Comparison of ENCODE assay signal across 8 mouse cellular contexts in genomic region chr2:59219997-59220789, GRCm38 (mm10). TPM values are rescaled to one million over a fixed set of nuclear protein-coding genes. Genes with fewer than 3 reads are reported as not detected.
DNase-seq lines count a peak whose midpoint lies in the region; ATAC-seq lines count a peak whose summit lies in the region.

No protein-coding gene starts in this region.

- peak; percentile 54 for DNase-seq in kidney, adult 9 months
- DNase-seq in lung, postnatal 36 days, result peak; percentile 92
- no peak for DNase-seq in left cerebral cortex, adult 11 months (ENCODE audit: low spot score)
- no peak for DNase-seq in left cerebral cortex, postnatal 14 days (ENCODE audit: low spot score in 2 of 2)
- DNase-seq in cerebellum, postnatal 10 days, result no peak

- H3K36me3 ChIP-seq in kidney, embryonic 14.5 days (ENCODE audit: control insufficient read depth, insufficient read depth, low read length), result no peaks in the 10 kb centered on the region; the same call in 1 of the 2 replicates
- H3K36me3 ChIP-seq in kidney, embryonic 16.5 days (ENCODE audit: insufficient read depth, low read length), result 0 out of 2 replicates have a peak, but pooled peaks cover 10% of the 10 kb centered on the region

- no peak overlapping the region for H3K27ac ChIP-seq in kidney, embryonic 14.5 days (ENCODE audit: low read depth, low read length)
- H3K27ac ChIP-seq in kidney, embryonic 16.5 days (ENCODE audit: low read length), result 0 out of 2 replicates have a peak overlapping the region, but pooled peaks have one; percentile 15

- WGBS in kidney, embryonic 14.5 days, result 38% methylated on average over 9 of the region's 9 CpGs
- WGBS in kidney, embryonic 16.5 days, result 32% methylated on average over 9 of the region's 9 CpGs

- intact Hi-C loops in left cerebral cortex, postnatal 14 days (cut with DNase I), result no loop called here

- ATAC-seq in kidney, embryonic 14.5 days (ENCODE audit: low FRiP score, low TSS enrichment), result no peak
- ATAC-seq in common myeloid progenitor, adult 5-6 weeks (replicated peaks; ENCODE audit: low read depth, poor library complexity, severe bottlenecking), result 0 out of 2 replicates have a peak, but pooled peaks have one; percentile 18
- peak; percentile 59 for ATAC-seq in kidney, embryonic 16.5 days (ENCODE audit: low FRiP score, low TSS enrichment)

- H3K4me1 ChIP-seq in kidney, embryonic 14.5 days (ENCODE audit: control insufficient read depth, insufficient read depth, low read length), result no peaks in the 10 kb centered on the region
- H3K4me1 ChIP-seq in kidney, embryonic 16.5 days (ENCODE audit: insufficient read depth, low read length), result peaks cover 8% of the 10 kb centered on the region; the same call in 1 of the 2 replicates

- H3K27me3 ChIP-seq in kidney, embryonic 14.5 days (ENCODE audit: control insufficient read depth, insufficient read depth, low read length), result no peaks in the 10 kb centered on the region
- H3K27me3 ChIP-seq in kidney, embryonic 16.5 days (ENCODE audit: insufficient read depth, low read length), result no peaks in the 10 kb centered on the region

- no peaks in the 10 kb centered on the region for H3K9me3 ChIP-seq in kidney, embryonic 14.5 days (ENCODE audit: control insufficient read depth, low read length)
- H3K9me3 ChIP-seq in kidney, embryonic 16.5 days (ENCODE audit: low read length), result no peaks in the 10 kb centered on the region

- H3K9ac ChIP-seq in kidney, embryonic 14.5 days (ENCODE audit: low read depth, low read length), result no peak overlapping the region
- no peak overlapping the region for H3K9ac ChIP-seq in kidney, embryonic 16.5 days (replicated peaks; ENCODE audit: low read length)

- no peak overlapping the region for H3K4me3 ChIP-seq in kidney, embryonic 14.5 days (ENCODE audit: low read length)
- no peak overlapping the region for H3K4me3 ChIP-seq in kidney, embryonic 16.5 days (ENCODE audit: low read length)

- H3K4me2 ChIP-seq in kidney, embryonic 14.5 days (replicated peaks; ENCODE audit: low read depth, low read length), result no peak overlapping the region
- no peak overlapping the region for H3K4me2 ChIP-seq in kidney, embryonic 16.5 days (replicated peaks; ENCODE audit: low read depth, low read length)

RNA-seq across cellular contexts. Expression of gene Pkp4, which starts 59.5 kb away (rescaled TPM):
- polyA plus RNA-seq in kidney, embryonic 14.5 days (2014; fragmentation: Nextera tagmentation; extraction: Ambion mirVana), result 29.7 and 31.1 TPM in 2 replicates
- 20.5 and 23.6 TPM in 2 replicates for total RNA-seq in common myeloid progenitor, adult 5-6 weeks (2017)
- 23.5 and 27.6 TPM in 2 replicates for polyA plus RNA-seq in kidney, embryonic 16.5 days (2015; fragmentation: Nextera tagmentation; extraction: Ambion mirVana)
- total RNA-seq in left cerebral cortex, postnatal 14 days (2021), result 100 to 1,000 TPM; 214 to 223 TPM

RNA-seq across cellular contexts. Expression of gene Ccdc148, which starts 59.7 kb away (rescaled TPM):
- polyA plus RNA-seq in kidney, embryonic 14.5 days (2014; fragmentation: Nextera tagmentation; extraction: Ambion mirVana), result 1.0 and 1.2 TPM in 2 replicates
- not detected in 2 replicates for total RNA-seq in common myeloid progenitor, adult 5-6 weeks (2017)
- 1.4 and 1.6 TPM in 2 replicates for polyA plus RNA-seq in kidney, embryonic 16.5 days (2015; fragmentation: Nextera tagmentation; extraction: Ambion mirVana)
- total RNA-seq in left cerebral cortex, postnatal 14 days (2021), result 10 to 100 TPM; 10.6 to 11.4 TPM

Comparison
In these comparisons a context has a peak if more than half of its experiments do, and no peak if none do; other contexts are left out.
1. DNase-seq: peak in kidney, adult 9 months (single experiment) and lung, postnatal 36 days (single experiment); none in left cerebral cortex, adult 11 months (single experiment), left cerebral cortex, postnatal 14 days (0 of 2) and cerebellum, postnatal 10 days (0 of 2).
2. RNA of gene Ccdc148, which starts 59.7 kb away (total RNA-seq): 10.6 to 11.4 TPM in left cerebral cortex, postnatal 14 days; not detected in common myeloid progenitor, adult 5-6 weeks; every median in the first group is over 10 times any median in the second.